Mouse (Mus musculus) right cerebral cortex, postnatal 14 days (tissue): Measurements from ENCODE around the gene Mrps23.

Experiments used
- DNase-seq: peaks from one replicate; pipeline ENCODE4 v3.0.0; 2022

The Mrps23 gene

DNA sequence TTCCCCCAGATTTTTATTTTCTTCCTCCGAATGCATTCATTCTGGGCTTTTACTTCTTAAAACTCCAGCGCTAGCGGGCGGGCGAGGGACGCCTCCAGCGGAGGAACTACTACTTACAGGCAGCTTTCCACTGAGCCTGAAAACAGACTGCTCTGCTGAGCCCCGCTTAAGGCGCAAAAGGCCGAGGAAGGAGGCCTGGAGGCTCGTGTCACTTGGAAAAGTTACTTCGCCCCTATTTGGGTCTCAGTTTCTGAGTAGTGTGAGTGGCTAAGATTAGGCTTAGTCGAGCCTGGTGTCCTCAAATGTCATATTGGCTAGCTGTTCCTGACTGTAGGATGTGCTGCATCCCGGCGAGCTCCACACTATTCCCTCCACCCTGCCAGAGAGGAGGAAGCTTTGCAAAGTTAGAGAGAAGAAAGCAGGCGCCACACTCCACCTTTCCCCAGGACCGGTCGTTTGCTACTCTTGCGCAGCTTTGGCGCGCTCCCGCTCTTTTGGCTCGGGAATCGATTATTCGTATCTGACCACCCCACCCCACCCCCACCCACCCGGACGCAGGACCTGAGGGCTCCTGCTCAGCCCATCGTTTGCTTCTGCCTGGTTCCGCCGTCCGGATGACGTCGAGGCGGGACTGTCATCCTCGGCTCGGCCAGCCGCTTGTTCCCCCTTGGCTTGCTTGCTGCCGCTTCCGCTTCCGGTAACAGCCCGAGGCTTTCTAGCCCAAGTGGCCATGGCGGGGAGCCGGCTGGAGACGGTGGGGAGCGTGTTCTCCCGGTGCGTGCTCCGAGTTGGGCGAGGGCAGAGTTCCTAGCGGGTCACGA is at the start of gene Mrps23:
Mrps23 (plus strand) TSS at position 677 of the 821 bp plus-strand sequence.
- peak; percentile 90 for DNase-seq

DNA sequence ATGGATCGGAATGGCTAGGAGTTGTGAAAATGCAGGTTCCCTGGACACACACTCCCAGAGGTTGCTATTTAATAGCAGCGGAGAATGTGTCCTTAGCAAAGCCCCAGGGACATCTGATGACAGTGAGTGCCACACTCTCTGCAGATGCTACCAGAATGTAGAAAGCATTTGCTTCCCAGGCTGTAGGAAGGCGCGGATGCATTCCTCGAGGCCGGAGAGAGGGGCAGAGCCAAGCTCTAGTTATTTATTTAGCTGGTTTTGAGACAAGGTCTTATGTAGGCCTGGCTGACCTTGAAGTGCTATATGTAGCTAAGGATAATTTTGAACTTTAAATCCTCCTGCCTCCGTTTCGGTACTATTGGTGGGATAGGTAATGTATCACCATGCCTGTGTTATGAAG is 49.7 kb upstream of the Mrps23 start:
- no peak for DNase-seq

DNA sequence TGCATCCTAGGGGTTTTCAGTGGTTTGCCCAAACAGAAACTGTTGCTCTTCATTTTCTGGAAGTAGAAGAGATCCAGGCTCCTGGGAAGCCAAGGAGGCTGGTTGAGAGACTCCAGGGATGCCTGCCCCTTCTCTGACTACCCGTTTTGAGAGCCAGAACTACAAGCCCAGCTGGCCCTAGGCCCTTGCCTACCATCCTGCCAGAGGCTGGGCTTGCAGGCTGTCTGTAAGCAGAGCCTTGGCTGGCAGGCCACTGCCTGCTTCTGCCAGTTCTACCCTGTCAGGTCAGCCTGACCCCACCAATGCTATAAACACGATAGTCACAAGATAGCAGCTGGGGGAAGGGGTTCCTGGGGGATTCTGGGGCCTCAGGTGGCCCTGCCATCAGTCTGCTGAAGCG is 48.7 kb upstream of the Mrps23 start:
- DNase-seq = no peak

DNA sequence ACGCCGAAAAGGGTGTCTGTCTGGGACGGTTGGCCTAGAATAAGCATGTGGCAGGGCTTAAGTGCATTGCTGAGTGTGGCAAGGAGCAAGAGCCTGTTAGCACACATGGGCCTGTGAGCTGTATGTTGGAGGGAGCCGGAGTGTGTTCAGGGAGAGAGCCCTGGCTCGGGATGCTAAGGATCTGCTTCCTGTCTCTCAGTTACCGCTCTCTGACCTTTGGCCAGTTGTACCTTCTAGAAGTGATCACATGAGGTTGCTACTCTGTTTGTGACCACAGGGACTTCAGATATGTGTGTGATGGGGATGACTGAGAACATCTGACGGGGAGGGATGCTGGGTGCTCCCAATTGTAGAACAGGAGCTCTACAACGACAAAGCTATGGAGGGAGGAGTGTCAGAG is 48.2 kb upstream of the Mrps23 start:
- no peak for DNase-seq

DNA sequence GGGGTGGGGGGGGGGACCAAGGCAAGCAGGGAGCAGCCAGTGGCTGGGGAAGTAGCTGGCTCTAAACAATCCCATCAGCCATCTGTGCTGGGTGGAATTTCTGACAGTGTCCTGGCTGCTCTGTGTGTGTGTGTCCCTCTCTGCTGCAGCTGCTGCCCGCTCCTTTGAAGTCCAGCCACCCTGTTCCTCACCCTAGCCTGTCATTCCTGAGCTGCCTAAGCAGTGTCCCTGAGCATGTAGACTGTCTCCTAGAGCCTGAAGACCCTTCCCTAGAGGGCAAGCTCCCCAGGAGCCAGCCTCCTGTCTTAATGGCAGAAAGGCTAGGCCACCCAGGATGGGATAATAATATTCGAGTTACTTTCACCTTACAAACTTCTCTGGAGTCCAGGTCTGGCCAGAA is 47.8 kb upstream of the Mrps23 start:
- DNase-seq = no peak

DNA sequence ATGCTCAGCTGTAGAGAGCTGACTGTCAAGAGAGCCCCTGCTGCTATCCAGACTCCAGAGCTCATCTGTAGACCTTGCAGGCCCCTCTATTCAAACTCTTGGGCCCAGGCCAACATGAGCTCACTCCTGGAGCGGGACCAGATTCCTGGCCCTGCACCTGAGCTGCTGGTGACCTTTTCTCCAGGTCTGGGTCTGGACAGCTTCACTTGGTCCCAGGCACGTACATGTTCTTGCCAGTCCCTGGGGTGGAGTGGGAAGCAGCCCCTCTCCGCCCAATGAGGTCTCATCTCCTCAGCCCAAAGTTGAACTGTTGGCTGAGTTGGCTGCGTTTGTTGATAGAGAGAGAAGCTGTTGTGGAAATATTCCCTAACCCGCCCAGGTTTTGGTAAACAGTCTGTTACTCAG is 45.3 kb upstream of the Mrps23 start:
- DNase-seq = no peak

DNA sequence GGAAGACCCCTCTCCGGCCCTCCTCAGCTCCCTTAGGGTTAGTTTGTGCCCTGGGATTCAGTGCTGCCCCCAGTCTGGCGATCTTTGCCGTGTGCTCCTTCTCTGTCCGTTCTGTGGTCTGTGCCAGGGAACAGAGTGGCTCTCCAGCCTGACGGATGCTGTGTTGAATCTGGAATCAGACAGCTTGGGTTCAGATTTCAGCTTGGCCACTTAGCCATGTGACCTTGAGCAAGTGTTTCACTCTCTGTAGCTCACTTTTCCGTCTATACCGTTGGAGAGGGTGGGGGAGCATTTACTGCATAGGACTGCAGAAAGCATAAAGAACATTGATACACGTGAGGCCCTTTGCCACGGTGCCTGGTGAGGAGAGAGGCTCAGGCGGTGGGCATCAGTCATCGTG is 44.8 kb upstream of the Mrps23 start:
- no peak for DNase-seq

DNA sequence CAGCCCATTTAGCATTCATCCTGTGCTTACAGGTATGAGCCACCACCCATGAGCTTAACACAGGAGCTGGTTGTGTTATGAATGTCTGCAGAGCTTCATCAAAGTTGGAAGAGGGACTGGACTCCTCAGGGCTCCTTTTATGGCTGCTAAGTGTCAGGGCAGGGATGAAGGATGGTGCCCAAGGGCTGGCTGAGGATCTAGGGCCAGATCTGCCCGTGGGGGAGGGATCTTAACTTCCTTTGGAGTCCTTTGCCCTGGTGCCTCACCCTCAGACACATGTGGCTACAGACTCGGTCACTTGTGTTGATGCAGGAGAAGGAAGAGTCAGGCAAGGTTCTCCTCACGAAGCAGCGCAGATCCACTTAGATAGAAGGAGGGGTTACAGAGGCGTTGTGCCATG is 43.9 kb upstream of the Mrps23 start:
- DNase-seq = no peak

DNA sequence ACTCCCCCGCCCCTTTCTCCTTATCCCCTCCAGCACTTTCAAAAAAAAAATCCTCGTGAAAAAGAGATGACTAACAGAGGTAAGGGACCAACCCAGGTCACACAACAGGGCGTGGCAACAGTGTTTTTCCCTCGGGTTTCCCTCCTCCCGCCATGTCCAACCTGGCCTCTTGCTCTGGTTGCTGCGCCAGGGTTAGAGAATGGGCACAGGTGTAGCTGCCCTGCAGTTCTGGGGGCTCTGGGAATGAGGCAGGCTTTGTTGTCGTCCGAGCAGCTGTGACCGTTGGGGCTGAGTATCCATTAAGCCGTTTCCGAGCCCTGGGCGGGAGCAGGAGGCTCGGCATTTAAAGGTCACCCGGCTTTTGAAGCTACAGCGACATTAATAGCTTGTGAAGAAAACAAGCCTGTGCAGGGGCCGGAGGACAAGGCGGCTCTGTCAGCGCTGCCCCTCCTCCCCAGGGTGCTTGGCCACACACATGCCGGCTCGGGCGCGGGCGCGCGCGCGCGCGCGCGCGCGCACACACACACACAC is 43.1 kb upstream of the Mrps23 start:
- peak; percentile 52 for DNase-seq

DNA sequence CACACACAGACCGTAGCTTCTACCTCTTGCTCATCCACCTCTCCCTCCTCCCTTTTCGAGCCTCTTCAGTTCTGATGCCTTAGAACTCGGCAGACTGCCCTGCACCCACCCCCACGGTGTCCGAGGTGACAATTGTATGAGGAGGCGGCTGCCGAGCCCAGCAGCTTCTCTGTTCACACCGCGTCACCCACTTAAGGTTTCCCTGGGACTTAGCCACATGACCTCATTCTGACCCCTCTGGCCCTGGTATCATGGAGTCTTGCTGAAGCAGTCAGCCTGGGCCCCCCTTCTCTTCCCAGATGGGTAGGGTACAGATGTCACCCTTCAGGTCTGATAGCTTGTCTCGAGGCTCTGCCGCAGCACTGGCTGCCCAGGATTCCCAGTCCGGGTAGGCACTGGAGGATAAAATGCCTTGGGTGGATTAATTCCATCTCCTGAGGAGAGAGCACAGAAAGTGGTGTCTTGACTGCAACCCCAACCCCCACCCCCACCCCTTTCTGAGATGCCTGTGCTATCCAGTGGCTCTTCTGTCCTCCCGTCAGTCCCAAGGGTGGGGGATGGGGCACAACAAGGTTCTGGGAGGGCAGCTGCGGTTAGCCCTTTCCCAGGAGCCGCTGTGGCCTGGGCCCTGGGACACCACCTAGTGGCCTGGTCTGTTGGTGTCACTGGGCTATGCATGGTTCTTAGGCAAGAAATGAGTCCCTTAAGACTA is 42.4 kb upstream of the Mrps23 start:
- DNase-seq = peak; percentile 83

DNA sequence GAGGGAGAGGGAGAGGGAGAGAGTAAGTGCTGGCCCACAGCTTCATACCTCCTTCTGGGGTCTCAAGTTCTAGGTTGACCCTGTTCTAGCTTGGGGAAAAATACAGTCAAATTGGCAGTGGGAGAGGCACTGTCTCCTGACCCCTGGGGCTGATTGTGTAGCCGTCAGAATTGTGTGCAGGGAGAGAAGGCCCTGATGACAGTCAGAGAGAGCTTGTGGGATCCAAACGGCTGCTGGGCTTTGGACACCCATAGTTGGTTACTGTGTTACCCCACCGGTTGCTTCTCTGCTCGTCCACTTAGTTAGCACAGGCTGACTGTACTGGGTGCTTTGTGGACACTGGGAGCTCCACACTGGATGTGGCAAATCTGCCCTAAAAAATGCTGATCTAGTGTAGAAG is 41.4 kb upstream of the Mrps23 start:
- no peak for DNase-seq

DNA sequence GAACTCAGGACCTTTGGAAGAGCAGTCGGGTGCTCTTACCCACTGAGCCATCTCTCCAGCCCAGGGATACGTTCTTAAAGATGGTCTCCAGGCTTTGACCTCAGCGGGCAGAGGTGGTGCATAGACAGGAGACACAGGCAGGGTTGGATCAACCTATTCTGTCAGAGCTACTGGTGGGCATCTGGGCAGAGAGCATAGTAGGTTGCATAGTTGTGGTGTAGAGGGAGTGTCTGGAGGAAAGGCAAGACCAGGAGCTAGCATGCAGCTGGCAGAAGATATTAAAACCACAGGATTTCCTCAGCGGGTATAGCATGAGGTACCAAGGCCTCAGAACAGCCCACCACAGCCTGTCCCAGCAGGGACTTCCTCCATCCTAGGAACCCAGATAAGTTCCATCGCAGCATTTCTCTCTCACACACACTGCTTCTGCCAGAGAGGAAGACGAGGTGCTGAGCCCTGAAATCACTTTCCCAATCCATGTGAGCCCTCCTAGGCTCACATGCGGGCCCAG is 39.9 kb upstream of the Mrps23 start:
- DNase-seq = no peak

DNA sequence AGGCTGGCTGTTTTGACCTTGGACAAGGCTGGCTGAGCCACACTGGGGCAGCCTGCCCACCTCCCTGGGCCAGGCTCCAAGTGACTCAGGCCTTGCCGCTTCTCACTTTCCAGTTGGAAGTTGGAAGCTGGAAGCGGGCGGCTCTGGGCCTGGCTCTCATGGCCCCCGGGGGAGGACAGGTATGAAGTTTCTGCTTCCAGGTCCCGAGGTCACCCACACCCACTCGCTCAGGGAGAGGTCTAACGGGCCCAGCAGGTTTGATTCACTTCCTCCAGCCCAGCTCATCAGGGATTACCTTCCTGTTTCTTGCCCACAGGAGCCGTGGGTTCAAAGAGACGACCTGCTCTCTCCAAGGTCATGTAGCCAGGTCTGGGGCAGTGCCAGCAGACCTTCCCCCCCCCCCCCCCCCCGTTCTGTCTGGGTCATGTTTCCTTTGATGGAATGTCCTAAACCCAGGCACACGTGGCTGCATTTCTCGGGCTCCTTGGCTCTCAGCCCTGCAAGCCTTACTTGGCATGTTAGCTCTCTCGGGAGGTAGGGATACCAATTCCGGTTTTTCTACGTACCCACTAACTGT is 39.3 kb upstream of the Mrps23 start:
- no peak for DNase-seq

DNA sequence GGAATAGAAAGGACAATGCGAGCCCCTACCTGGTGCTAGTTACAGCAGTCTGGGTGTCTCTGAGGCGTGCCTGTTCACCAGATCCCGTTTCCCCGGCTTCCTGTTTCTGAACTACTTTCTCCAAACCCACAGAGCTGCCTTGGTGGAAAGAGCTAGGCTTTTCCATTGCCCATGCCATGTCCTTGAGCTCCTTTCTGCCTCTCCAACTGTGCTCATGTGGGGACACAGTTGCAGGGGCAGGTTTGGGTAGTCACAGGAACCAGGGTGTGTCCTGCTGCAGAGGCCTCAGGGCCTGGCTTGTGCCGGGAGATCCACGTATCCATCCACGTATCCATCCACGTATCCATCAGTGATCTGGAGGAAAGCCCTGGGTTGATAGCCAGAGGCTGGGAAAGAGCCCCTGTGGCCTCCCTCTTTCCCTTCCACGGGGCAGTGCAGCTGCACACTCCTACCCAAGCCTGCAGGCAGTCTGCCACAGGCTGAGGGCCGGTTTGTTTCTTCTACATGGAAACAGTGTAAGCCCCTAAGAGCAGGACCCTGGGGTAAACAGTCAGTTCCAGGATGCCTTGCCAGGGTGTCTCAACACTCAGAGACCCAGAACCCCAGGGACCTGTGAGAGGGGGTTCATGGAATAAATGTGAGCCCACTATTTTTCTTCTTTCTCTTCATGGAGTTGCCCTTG is 38.4 kb upstream of the Mrps23 start:
- DNase-seq = no peak

DNA sequence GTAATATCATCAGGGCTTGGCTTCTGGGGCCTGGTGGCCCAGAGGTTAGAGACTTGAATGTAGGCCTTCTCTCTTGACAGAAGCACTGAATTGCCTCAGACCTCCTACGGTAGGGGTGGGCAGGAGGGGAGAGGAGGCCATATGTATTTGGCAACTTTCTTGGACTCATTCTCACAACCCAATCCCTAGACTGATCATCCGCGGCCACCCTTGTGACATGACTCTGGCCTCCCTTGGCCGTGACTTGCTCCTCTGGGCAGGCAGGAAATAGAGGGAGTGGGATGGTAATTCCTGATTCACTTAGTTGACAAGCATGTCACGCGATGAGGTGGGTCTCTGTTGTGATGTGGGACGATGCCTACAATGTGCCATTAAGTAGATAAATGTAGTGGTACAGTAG is 37.7 kb upstream of the Mrps23 start:
- DNase-seq = no peak

DNA sequence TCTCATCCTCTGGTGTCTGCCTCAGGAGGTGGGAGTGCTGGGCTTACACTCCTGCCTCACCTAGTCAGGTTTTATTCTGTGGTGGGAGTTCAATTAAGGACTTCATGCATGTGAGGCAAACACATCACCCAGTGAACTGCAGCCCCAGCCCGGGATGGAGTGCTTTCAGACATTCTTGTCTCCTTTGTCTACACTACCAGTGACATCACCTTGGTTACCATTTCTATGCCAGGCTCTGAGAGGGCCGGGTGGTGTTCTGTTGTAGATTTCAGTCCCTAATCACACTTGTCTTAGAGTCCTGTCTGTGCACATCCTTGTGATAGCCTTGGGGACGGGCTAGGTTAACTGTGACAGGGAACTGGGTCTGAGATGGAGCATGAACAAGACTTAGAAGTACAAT is 35.6 kb upstream of the Mrps23 start:
- DNase-seq = no peak

DNA sequence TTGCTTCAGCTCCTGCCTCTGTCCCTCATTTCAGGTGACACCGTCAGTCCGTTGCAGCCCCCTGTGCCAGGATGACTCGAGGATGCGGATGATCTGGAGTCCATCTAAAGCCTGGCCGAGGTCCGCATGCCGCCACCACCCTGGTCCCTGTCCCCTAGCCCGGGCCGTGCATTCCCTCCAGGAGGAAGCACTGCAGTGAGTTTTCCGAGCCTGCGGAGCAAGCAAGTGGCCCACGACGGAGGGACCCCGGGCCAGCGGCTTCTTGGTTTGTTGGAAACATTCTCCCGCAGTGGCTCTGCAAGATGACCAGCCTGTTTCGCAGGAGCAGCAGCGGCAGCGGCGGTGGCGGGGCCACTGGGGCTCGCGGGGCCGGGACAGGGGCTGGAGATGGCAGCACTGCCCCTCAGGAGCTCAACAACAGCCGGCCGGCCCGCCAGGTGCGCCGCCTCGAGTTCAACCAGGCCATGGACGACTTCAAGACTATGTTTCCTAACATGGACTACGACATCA is 34.6 kb upstream of the Mrps23 start:
- DNase-seq = no peak

DNA sequence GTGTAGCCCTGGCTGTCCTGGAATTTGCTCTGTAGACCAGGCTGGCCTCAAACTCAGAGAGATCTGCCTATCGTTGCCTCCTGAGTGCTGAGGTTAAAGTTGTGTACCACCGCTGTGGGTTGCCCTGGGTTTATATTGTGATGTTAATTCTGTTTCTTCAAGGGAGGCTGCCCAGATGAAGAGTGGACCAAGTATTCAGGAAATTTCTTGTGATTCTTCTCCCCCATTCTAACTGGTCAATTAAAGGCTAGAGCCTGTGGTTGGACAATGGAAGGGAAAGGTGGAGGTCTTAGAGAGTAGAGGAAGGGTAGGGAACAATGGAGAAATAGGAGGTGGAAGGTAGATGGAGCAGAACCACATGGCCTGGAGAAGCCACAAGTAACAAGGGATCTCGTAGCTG is 33.6 kb upstream of the Mrps23 start:
- DNase-seq = no peak

DNA sequence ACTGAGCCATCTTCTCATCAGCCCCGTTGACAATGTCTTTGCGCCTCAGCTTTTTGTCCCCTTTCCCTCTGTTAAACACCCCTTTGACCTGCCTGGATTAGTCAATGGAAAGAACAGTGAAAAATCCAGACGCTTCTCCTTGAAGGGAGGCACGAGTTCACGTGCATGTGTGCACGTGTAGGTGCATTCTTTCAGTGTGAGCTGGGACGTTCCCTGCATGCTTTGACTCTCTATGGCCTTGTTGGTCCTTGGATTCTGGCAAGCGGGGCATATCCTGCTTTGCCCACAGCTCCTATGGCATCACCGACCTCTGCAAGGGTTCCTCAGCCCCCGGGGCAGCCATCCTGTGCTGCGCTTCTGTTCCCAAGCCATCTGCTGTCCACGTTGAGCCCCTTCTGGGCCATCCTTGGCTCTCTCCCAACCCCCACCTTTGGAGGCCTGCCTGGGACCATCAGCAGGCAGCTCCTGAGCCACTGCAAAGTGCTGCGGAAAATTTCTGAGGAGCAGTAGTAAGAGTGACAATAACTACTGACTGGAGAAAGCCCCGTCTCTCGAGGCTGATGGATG is 32.2 kb upstream of the Mrps23 start:
- DNase-seq = no peak

DNA sequence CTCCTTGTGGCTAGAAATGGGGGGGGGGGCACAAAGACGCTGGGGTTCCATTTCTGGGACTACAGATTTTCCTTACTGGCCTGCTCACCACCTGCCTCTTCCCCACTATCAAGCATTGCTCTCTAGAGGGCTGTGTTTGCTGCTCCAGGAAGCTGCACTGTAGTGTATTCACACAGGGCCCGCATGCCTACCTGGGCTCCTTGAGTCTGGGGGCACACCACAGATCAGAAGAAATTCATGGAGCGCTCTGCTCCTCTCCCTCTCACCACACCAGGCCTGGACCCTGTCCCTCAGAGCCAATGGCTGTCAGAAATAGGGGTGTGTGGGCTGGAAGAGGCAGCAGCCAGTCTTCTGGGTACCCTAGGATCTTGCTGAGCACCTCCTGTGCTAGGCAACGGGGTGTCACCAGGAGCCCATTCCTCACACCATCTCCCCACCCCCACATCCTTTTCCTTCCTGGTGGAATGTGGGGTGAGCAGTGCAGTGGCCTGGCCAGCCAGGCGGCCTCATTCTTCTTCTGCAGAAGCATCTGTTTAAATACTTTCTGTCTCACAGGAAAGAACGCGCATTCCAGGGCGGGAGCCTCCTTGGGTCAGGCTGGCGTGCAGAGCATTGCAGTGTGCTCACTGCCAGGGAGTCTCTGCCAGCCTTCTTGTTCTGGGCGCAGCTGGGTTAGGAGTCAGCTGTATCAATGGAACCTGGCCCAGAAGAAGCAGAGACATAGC is 31.4 kb upstream of the Mrps23 start:
- no peak for DNase-seq

DNA sequence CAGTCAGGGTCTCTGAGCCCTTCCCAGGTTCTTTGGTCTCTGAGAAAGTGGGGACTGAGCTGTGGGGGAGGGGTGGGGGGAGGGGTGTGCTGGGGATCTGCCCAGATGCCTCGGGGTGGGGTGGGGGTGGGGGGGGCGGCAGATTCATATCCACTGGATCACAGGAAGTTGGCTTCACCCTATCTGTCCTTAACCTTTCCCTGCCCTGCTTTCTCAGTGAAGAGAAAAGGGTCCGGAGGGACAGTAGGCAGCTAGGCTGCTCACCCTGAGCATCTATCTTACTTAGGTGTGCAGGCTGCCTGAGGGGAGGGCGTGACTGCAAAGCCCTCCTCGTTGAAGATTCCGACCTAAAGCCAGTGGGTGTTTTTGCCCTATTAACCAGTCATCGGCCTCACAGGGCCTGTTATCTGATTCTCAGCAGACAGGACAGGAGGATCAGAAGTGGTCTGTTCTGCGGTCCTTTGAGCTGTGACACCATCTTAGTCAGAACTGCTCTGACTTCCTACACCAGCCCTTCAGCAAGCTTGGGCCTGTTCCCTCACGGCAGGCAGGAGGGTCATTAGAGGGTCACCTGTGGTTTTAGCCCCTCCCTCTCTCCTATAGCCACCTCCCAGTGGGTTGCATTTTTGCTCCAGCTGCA is 30.7 kb upstream of the Mrps23 start:
- DNase-seq = no peak
